Mouse (Mus musculus) thymus, postnatal 14 days (tissue): ENCODE measurements at regions not wholly inside any gene's neighbourhood (a gene's known extent, or its start where the extent isn't known, plus 50 kb on each side); places are given as distances from the start of the nearest gene placed in this dataset.

Source experiments
- DNase-seq: peaks from one replicate; pipeline ENCODE4 v3.0.0; 2021

- DNase-seq, result peak; percentile 31
Measured at GRCm38 (mm10) chrX:33416321-33416720, 103.1 kb downstream of the Btbd35f12 start.
